Mouse (Mus musculus) CD4-positive, CD25-positive, alpha-beta regulatory T cell (primary cell): ENCODE data around the gene Apold1. TPM values are rescaled to one million over a fixed set of nuclear protein-coding genes. Genes with fewer than 3 reads are reported as not detected.

Experiments
- polyA plus RNA-seq: library from polyadenylated mRNA; unstranded; fragments of 100-300 nt; shearing (Covaris generic); gene quantifications from one replicate; pipeline ENCODE4 v1.2.1, GENCODE M21; 2017

The Apold1 gene
- polyA plus RNA-seq = 0.28 TPM

DNA sequence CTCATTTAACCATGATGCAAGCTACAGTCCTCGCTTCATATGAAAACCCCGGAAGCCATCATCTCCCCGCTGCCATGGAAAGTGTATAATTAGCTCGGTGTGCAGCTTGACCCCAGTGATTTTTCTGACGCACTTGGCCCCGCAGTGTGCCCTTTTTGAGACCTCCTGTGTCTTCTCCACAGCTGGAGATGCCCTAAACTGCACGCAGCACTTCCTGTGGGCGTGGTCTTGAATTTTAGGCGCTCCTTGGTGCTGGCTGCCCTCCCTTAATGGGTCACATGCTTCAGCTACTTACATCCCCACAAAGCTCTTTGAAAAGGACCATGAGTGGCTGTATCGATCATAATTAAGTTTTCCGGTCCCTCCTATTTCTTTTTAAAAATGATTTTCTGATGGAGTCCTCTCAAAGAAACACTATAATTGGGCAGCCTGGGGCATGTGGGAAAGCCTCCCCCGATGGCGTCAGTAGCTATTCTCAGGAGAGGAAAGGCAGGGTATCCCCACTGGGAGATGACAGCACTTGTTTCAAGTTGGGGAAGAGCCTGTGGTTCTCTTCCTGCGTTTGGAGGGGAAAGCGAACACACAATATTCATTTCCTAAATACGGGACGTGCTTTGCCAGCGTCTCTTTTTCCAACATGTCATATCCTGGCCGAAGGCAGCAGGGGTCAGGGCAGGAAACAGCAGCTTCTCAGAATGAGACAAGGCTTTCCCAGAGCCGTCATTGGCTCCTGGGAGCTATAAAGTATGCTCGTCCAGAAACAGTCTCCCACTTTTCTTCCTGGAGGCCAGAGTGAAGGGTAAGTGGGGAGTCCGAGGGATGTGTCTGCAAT, at the start of gene Apold1:
Apold1 (plus strand) TSS at position 488 of the 832 bp plus-strand sequence.

GRCm38 (mm10) chr6:135011048-135011733, 29.7 kb downstream of the Apold1 start, which contains the start of gene Ddx47:
TSS of gene Ddx47 (plus strand) at chr6:135011612.

Other genes with a start within 250 kb of the Apold1 start
- gene Dusp16, start 189.1 kb upstream of the Apold1 start, polyA plus RNA-seq = 1.4 TPM
- gene Crebl2, start 151.6 kb upstream of the Apold1 start, polyA plus RNA-seq = 27.0 TPM
- 9.1 TPM for gene Gpr19, start 83.1 kb upstream of the Apold1 start, polyA plus RNA-seq
- 34.1 TPM for gene Cdkn1b, start 61.3 kb upstream of the Apold1 start, polyA plus RNA-seq
- gene Ddx47, start 29.9 kb downstream of the Apold1 start, polyA plus RNA-seq = 146 TPM
- 0.34 TPM for gene Gprc5a, start 83.9 kb downstream of the Apold1 start, polyA plus RNA-seq
- not detected for gene Gprc5d, start 136.6 kb downstream of the Apold1 start, polyA plus RNA-seq
- gene Fam234b, start 216.3 kb downstream of the Apold1 start, polyA plus RNA-seq = 20.5 TPM
- 0.17 TPM for gene Hebp1, start 216.3 kb downstream of the Apold1 start, polyA plus RNA-seq